Mouse (Mus musculus) G1E-ER4 (cell line): Measurements from ENCODE around the gene Slc3a1. TPM values are rescaled to one million over a fixed set of nuclear protein-coding genes. Genes with fewer than 3 reads are reported as not detected.

Experiments used
- GATA1 ChIP-seq: IDR thresholded peaks from one replicate; pipeline ENCODE4 v1.8.0; 2012; ENCODE audit warnings: low read length, inconsistent platforms
- polyA plus RNA-seq: library from polyadenylated mRNA; stranded (reverse); fragments of >175 nt; gene quantifications from 2 replicates; pipeline ENCODE4 v1.2.3, GENCODE M21; 2012

The Slc3a1 gene
- polyA plus RNA-seq, 1 experiment: not detected

GRCm38 (mm10) chr17:85070658-85071057, 42.5 kb downstream of the Slc3a1 start:
- no peak for TF ChIP-seq GATA1

- no peak for TF ChIP-seq GATA1
Measured at GRCm38 (mm10) chr17:85071088-85071775, 43.1 kb downstream of the Slc3a1 start.

DNA sequence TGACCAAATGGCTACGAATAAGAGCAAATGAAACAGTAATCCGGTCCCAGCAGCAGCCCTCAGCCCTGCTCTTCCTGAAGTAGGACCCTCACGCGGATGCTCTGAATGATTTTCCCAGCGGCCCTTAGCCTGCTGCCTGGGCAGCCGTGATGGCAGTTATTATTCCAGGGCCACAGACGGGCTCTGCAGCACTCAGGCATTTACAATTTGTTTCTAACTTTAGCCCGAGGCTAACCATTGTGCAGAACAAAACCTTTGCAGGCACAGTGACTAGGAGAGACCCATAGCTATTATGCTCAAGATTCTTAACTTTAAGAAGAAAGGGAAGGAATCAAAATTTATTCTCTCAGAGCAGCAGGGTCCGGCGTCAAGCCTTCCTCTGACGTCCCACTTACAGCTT, 44.2 kb downstream of the Slc3a1 start:
- TF ChIP-seq GATA1: no peak

- TF ChIP-seq GATA1: no peak
Measured at GRCm38 (mm10) chr17:85073214-85073613, 45.0 kb downstream of the Slc3a1 start.

GRCm38 (mm10) chr17:85074083-85074482, 45.9 kb downstream of the Slc3a1 start:
- TF ChIP-seq GATA1: no peak

DNA sequence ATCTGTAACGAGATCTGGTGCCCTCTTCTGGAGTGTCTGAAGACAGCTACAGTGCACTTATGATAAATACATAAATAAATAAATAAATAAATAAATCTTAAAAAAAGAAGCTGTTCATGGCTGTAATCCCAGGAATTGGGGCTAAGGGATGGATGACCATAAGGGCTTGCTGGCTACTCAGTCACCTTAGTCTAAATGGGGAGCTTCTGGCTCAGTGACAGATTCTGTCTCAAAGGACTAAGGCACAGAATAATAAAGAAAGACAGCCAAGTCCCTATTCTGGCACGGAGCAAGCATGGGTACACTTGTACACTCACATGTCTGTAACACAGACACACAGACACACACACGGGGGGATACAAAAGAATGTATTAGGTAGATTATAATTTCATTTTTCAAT, 51.1 kb downstream of the Slc3a1 start:
- TF ChIP-seq GATA1: no peak

GRCm38 (mm10) chr17:85080781-85081180, 52.6 kb downstream of the Slc3a1 start:
- no peak for TF ChIP-seq GATA1

DNA sequence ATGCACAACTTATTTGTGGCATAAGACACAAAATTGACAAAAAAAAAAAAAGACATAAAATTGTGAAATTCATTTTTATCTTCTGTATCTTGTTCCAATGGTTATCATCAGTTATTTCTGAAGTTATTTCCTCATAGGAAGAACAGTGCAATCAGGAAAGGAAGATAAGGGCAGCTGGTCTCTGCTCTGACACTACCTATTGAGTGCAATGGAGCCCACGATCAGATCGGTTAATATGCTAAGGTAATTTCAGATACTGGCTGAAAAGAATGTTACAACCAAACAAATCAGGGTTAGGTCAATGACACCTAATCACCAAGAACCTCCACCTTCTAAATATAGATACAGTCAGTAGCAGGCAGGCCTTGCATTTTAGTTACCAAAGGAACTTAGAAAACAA, 57.2 kb downstream of the Slc3a1 start:
- no peak for TF ChIP-seq GATA1

GRCm38 (mm10) chr17:85086501-85086900, 58.3 kb downstream of the Slc3a1 start:
- no peak for TF ChIP-seq GATA1

DNA sequence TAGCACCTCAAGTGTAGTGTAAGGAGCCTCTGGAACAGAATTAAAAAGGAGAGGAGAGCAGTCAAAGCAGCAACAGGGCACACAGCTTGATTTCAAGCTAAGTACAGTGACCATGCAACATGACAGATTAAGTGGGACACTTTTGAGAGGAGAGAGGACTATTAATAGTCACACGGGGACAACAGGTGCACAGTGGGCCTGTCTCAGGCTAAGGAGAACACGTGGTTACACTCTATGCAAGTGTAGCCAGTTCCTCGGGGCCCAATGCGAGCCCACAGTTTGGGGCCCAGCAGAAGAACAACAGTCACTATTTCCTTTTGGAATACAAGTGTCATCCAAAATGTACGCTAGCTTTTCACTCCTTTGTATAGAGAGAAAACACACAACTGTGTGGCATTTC, 59.4 kb downstream of the Slc3a1 start:
- TF ChIP-seq GATA1: no peak

- no peak for TF ChIP-seq GATA1
Measured at GRCm38 (mm10) chr17:85088401-85088800, 60.2 kb downstream of the Slc3a1 start.

DNA sequence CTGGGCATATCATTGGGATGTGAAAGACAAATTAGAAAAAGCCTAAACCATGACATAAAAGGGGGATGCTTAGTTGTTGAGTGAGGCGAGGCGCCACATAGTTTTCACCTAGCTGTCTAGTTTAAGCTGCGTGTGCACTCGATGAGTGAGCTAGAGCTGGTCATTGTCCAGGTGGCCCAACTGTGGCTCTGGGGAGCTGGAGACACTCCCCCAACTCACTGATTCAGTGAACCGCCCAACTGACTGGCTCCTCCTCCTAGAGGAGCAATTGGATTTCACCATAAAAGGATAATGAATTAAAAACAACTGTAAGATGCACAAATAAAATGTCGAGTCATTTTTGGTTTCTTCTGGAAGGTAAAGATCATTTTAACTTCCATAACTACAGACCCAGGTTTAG, 60.8 kb downstream of the Slc3a1 start:
- no peak for TF ChIP-seq GATA1

DNA sequence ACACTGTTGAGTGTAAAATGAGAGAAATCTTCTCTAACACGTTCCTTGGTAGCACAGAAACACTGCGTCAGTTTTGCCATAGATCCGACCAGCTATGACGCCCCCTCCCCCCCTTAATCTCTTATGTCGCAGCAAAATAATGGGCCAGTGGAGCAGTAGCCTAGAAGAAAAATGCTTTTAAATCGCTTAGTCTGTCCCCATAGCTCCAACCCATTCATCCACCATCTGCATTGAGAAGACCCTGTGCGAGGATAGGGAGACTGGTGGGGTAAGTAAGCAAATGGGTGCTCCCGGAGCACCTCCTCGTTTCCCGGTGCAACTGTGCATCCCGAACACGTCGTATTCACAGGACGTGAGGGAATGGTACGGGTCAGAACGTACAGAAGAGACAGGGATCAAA, 61.4 kb downstream of the Slc3a1 start:
- no peak for TF ChIP-seq GATA1

GRCm38 (mm10) chr17:85090120-85091099, 62.2 kb downstream of the Slc3a1 start, which contains the start of the genes Prepl and Camkmt:
Prepl (minus strand) TSS chr17:85090241.
Camkmt (plus strand) TSS chr17:85090552.
- TF ChIP-seq GATA1: no peak

DNA sequence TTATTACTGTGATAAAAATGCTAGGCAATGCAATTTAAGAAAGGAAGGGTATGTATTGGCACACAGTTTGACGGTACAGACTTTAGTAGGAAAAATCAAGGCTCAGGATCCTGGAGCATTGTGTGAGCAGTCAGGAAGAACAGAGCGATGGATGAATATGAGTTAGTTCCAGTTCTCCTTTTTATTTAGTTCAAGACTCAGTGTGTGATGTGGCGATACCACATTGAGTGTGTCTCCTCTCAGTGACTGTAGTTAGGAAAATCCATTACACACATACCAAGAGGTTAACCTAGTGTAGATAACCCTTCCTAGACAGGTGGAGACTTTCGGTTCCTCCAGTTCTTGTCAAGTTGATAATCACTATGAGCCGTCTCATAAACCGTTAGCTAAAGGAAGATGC, 63.6 kb downstream of the Slc3a1 start:
- TF ChIP-seq GATA1: no peak

DNA sequence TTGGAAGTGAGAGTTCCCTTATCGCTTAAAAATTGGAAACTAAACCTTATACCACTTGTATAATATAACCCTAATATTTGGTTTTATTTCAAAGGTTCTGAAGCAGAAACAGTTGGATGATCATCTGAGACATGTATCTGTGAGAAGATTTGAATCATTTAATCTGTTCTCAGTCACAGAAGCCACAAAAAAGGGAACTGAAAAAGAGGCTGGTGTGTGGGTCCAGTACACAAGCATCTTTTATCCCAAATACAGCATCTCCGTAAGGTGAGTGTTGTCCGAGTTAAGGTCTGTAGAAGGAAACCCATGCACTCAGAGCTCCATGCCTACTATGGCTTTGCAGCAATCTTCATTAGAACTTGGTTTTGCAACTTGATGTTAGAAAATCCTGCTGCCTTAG, 68.2 kb downstream of the Slc3a1 start:
- TF ChIP-seq GATA1: no peak
